Mouse (Mus musculus) heart, postnatal 36 days (tissue): ENCODE results near the gene Hexa. TPM values are rescaled to one million over a fixed set of nuclear protein-coding genes. Genes with fewer than 3 reads are reported as not detected.

ENCODE experiments used
- total RNA-seq, 2 experiments: library from RNA; stranded (reverse); gene quantifications; 2 replicates each; pipeline ENCODE4 v1.2.3; 2021

The Hexa gene
- total RNA-seq, 2 experiments from 2014 or later, result 43.9 to 47.0 TPM

Other genes starting within 250 kb of the Hexa start
- gene Adpgk, start 248.0 kb upstream of the Hexa start, total RNA-seq, result 1 to 10 TPM; 7.3 to 8.5 TPM
- 1 to 10 TPM; 2.6 to 3.2 TPM for gene Bbs4, start 186.0 kb upstream of the Hexa start, total RNA-seq
- gene Arih1, start 52.9 kb upstream of the Hexa start, total RNA-seq, result 10 to 100 TPM; 77.6 to 83.7 TPM
- under 1 TPM; 0.28 to 0.57 TPM for gene Tmem202, start 307 bp downstream of the Hexa start, total RNA-seq
- gene Celf6, start 38.4 kb downstream of the Hexa start, total RNA-seq, result not detected
- gene Parp6, start 77.7 kb downstream of the Hexa start, total RNA-seq, result 10 to 100 TPM; 16.8 to 21.9 TPM
- 1,000 to 10,000 TPM; 1,087 to 1,168 TPM for gene Pkm, start 116.8 kb downstream of the Hexa start, total RNA-seq
- gene Gramd2, start 140.6 kb downstream of the Hexa start, total RNA-seq, result not detected
- 1 to 10 TPM; 7.9 to 9.6 TPM for gene Senp8, start 211.2 kb downstream of the Hexa start, total RNA-seq
- 10 to 100 TPM; 12.6 to 14.8 TPM for gene Myo9a, start 211.4 kb downstream of the Hexa start, total RNA-seq